Mouse (Mus musculus) olfactory bulb, adult 2 months (tissue): ENCODE data around the gene Rps19. TPM values are rescaled to one million over a fixed set of nuclear protein-coding genes. Genes with fewer than 3 reads are reported as not detected.
"Not testable (repeated sequence)": the region's sequence is repeated elsewhere in the genome, so short reads cannot be mapped to it uniquely, and the experiment has no call there.

Source experiments
- H3K27ac ChIP-seq: fragments of 200-500 bp; 2 replicates; pipeline ENCODE4 v1.5.1; 2012; ENCODE audit warnings: low read depth, low read length; ENCODE audit not compliant: insufficient read depth
- H3K4me1 ChIP-seq: fragments of 200-500 bp; 2 replicates; pipeline ENCODE4 v1.6.1; 2012; ENCODE audit warnings: low read length; ENCODE audit not compliant: control insufficient read depth, insufficient read depth
- H3K4me3 ChIP-seq: fragments of 200-500 bp; 2 replicates; pipeline ENCODE4 v1.5.1; 2012; ENCODE audit warnings: mild to moderate bottlenecking, low read depth, low read length, moderate library complexity; ENCODE audit not compliant: insufficient read depth
- CTCF ChIP-seq: fragments of 200-500 bp; IDR thresholded peaks from 2 replicates; pipeline ENCODE4 v1.5.1; 2012; ENCODE audit warnings: low read depth, mild to moderate bottlenecking, low read length, moderate library complexity; ENCODE audit not compliant: insufficient read depth
- POLR2A ChIP-seq: fragments of 200-500 bp; IDR thresholded peaks from 2 replicates; pipeline ENCODE4 v1.6.1; 2012; ENCODE audit warnings: mild to moderate bottlenecking, low read depth, low read length, moderate library complexity; ENCODE audit not compliant: insufficient read depth
- WGBS: fragments of 180-500 bp; shearing (Covaris S2); methylation state at CpG from one replicate; pipeline ENCODE4 v1.1.7; 2018; 5-methylcytosine and 5-hydroxymethylcytosine counted together
- polyA plus RNA-seq: library from polyadenylated mRNA; stranded (reverse); fragments of >200 nt; gene quantifications from 2 replicates; pipeline ENCODE4 v1.2.4, GENCODE M21; 2012; ENCODE audit warnings: low replicate concordance; ENCODE audit not compliant: missing spikeins, insufficient read depth, insufficient read length

The Rps19 gene
- polyA plus RNA-seq, result 1,132 TPM in 1 of 2 replicates, not detected in the other

GRCm38 (mm10) chr7:24883896-24884692 is at the start of gene Rps19:
Gene Rps19 (plus strand): TSS chr7:24884371.
- WGBS, result under 1% methylated on average over 57 of the region's 57 CpGs
- H3K4me1 ChIP-seq, result peaks cover 12% of the 10 kb centered on the region
- H3K27ac ChIP-seq, result peak within 1 kb of the TSS; percentile 74
- peak; percentile 96 for TF ChIP-seq POLR2A
- TF ChIP-seq CTCF, result no peak
- peak within 1 kb of the TSS; percentile 71 for H3K4me3 ChIP-seq

- H3K27ac ChIP-seq, H3K4me1 ChIP-seq, H3K4me3 ChIP-seq: not testable (repeated sequence)
- WGBS, result 70% methylated on average over 12 of the region's 13 CpGs
Observed at GRCm38 (mm10) chr7:24838732-24839409, 45.3 kb upstream of the Rps19 start.

DNA sequence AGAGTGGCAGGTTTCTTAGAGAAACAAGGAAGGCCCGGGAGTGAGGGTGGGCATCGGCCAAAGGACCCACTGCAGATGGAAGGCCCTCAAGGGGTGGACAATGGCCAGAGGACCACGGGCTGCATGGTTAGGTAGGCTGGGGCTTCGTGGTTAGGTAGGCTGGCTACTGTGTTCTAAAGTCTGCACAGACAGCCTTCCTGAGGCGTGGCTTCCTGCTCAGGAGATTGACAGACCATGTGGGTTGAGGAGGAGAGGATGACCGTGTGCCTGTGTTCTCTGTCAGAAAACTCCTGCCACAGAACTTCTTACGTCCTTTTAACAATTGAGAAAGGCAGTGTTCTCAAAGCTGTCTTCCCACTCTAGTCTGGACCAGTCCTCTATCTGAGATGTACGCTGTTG is 44.8 kb upstream of the Rps19 start:
- WGBS, result 87% methylated on average over 8 of the region's 8 CpGs
- TF ChIP-seq POLR2A, result no peak
- TF ChIP-seq CTCF, result no peak

GRCm38 (mm10) chr7:24840331-24840730 is 43.8 kb upstream of the Rps19 start:
- 75% methylated on average over 3 of the region's 3 CpGs for WGBS
- no peak overlapping the region for H3K27ac ChIP-seq
- no peak overlapping the region for H3K4me3 ChIP-seq
- no peak for TF ChIP-seq POLR2A
- no peak for TF ChIP-seq CTCF
- no peaks in the 10 kb centered on the region for H3K4me1 ChIP-seq

More for the DNA sequence above, 44.8 kb upstream of the Rps19 start:
- Histone ChIP-seq H3K4me3 (no peak overlapping the region), H3K4me1 (no peaks in the 10 kb centered on the region), H3K27ac (no peak overlapping the region)

DNA sequence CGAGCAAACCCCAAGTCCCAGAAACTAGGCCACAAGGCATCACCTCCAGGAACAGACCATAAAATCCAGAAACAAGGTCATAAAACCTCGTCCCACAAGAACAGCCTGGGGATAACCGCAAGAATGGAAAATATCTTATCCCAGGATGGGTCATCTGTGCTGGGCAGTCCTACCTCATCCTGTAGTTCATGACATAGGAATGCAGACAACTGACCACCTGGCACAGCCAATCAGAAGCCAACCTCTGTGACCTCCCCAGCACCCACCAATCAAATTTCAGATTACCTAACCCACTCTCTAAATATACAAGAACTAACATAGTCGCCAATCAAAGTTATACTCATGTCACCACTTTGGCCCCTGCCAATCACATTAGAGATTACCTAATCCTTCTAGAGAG is 43.2 kb upstream of the Rps19 start:
- no peak for TF ChIP-seq CTCF
- Histone ChIP-seq H3K4me3 (no peak overlapping the region), H3K4me1 (no peaks in the 10 kb centered on the region), H3K27ac (no peak overlapping the region)
- 77% methylated on average over 4 of the region's 4 CpGs for WGBS

GRCm38 (mm10) chr7:24844144-24844543 is 40.0 kb upstream of the Rps19 start:
- TF ChIP-seq CTCF (no peak), POLR2A (no peak)
- no peaks in the 10 kb centered on the region for H3K4me1 ChIP-seq
- H3K4me3 ChIP-seq, result no peak overlapping the region
- 41% methylated on average over 5 of the region's 5 CpGs for WGBS
- no peak overlapping the region for H3K27ac ChIP-seq

- WGBS, result 89% methylated on average over 9 of the region's 9 CpGs
- H3K27ac ChIP-seq, result no peak overlapping the region
- no peak overlapping the region for H3K4me3 ChIP-seq
- TF ChIP-seq CTCF, result no peak
- no peak for TF ChIP-seq POLR2A
- H3K4me1 ChIP-seq, result peaks cover 2% of the 10 kb centered on the region; the same call in 1 of the 2 replicates
Observed at GRCm38 (mm10) chr7:24845181-24845580, 39.0 kb upstream of the Rps19 start.

GRCm38 (mm10) chr7:24845713-24846112 is 38.5 kb upstream of the Rps19 start:
- no peak overlapping the region for H3K27ac ChIP-seq
- TF ChIP-seq POLR2A (no peak), CTCF (no peak)
- whole genome bisulfite sequencing, result 5% methylated on average over 6 of the region's 6 CpGs
- H3K4me1 ChIP-seq, result peaks cover 3% of the 10 kb centered on the region
- H3K4me3 ChIP-seq, result no peak overlapping the region

GRCm38 (mm10) chr7:24846576-24846975 is 37.6 kb upstream of the Rps19 start:
- 35% methylated on average over 2 of the region's 2 CpGs for WGBS
- not testable (repeated sequence) for H3K27ac ChIP-seq, H3K4me1 ChIP-seq, H3K4me3 ChIP-seq

- TF ChIP-seq CTCF (no peak), POLR2A (no peak)
- H3K4me1 ChIP-seq, result peaks cover 6% of the 10 kb centered on the region
- H3K4me3 ChIP-seq, result no peak overlapping the region
- 0 out of 2 replicates have a peak overlapping the region, but pooled peaks have one; percentile 77 for H3K27ac ChIP-seq
- WGBS, result 15% methylated on average over 5 of the region's 5 CpGs
Observed at GRCm38 (mm10) chr7:24850162-24850561, 34.0 kb upstream of the Rps19 start.
